29 mouse cellular contexts compared by ENCODE assay signal in the genomic region with DNA sequence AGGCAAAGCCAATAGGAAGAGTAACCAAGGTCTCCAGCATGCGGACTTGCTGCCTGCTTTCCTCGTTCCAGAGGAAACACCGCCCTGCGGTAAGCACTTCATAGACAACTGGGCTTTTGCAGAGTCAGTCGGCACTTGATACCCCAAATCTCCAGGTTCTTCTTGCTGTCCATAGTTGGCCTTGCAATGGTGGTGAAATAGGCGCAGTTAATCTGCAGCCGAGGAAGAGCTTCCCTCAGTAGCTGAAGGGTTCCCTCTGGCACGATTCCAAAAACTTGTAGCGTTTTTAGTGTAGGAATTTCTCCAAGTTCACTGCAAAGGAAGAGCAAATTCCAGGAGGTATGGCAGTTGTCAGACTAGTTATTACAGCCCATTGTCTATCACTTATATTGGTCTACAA. TPM values are rescaled to one million over a fixed set of nuclear protein-coding genes. Genes with fewer than 3 reads are reported as not detected.
DNase-seq lines count a peak whose midpoint lies in the region; ATAC-seq and TF ChIP-seq lines count a peak whose summit lies in the region.
"Had no signal": no experiment of that assay in that cellular context is flagged by ENCODE, and none has a peak within 500 bp of the region (broad histone marks: within the 10 kb centered on the region; RNA-seq: fewer than 3 reads in every experiment).

No protein-coding gene starts in this region.

- H3K4me2 ChIP-seq in hindbrain, postnatal 0 days (ENCODE audit: low read depth, low read length) = no peak overlapping the region
- no peak overlapping the region for H3K4me2 ChIP-seq in lung, postnatal 0 days (replicated peaks; ENCODE audit: low read depth, low read length)
- H3K4me2 ChIP-seq: heart, embryonic 13.5 days; hindbrain, embryonic 15.5 days; limb, embryonic 13.5 days; neural tube, embryonic 15.5 days had no signal

- no peaks in the 10 kb centered on the region for H3K27me3 ChIP-seq in hindbrain, postnatal 0 days (ENCODE audit: insufficient read depth, low read length)
- H3K27me3 ChIP-seq in hindbrain, embryonic 10.5 days (ENCODE audit: insufficient read depth, poor library complexity, severe bottlenecking) = no peaks in the 10 kb centered on the region
- H3K27me3 ChIP-seq in lung, postnatal 0 days (replicated peaks; ENCODE audit: insufficient read depth, low read length) = no peaks in the 10 kb centered on the region
- H3K27me3 ChIP-seq: CH12.LX; heart, embryonic 13.5 days; hindbrain, embryonic 15.5 days; limb, embryonic 13.5 days; neural tube, embryonic 15.5 days had no signal

- no peaks in the 10 kb centered on the region for H3K4me1 ChIP-seq in hindbrain, postnatal 0 days (ENCODE audit: insufficient read depth, low read length)
- H3K4me1 ChIP-seq in hindbrain, embryonic 10.5 days (replicated peaks) = no peaks in the 10 kb centered on the region
- no peaks in the 10 kb centered on the region for H3K4me1 ChIP-seq in lung, postnatal 0 days (ENCODE audit: insufficient read depth, low read depth, low read length)
- H3K4me1 ChIP-seq: hindbrain, embryonic 15.5 days; limb, embryonic 13.5 days; neural tube, embryonic 15.5 days had no signal

- intact Hi-C loops in left cerebral cortex, postnatal 36 days (cut with DNase I) = no loop called here

- 75% methylated on average over 9 of the region's 9 CpGs for WGBS in hindbrain, postnatal 0 days
- WGBS in hindbrain, embryonic 10.5 days = 90% methylated on average over 9 of the region's 9 CpGs
- WGBS in lung, postnatal 0 days = 56% methylated on average over 9 of the region's 9 CpGs

- no peak overlapping the region for H3K9ac ChIP-seq in hindbrain, postnatal 0 days (replicated peaks; ENCODE audit: low read length)
- H3K9ac ChIP-seq in lung, postnatal 0 days (replicated peaks; ENCODE audit: low read depth) = no peak overlapping the region
- H3K9ac ChIP-seq: heart, embryonic 13.5 days; hindbrain, embryonic 15.5 days; limb, embryonic 13.5 days; neural tube, embryonic 15.5 days had no signal

- no peak for ATAC-seq in hindbrain, postnatal 0 days
- no peak for ATAC-seq in lung, postnatal 0 days
- ATAC-seq: activated CD4-positive, CD25-positive, alpha-beta regulatory T cell, adult 4 months; forebrain, embryonic 16.5 days had no signal

- peak; percentile 35 for DNase-seq in adrenal gland, adult 2 months
- no peak for DNase-seq in adrenal gland, adult 8-10 months
- DNase-seq in hindbrain, postnatal 0 days (ENCODE audit: low spot score) = peak; percentile 19
- no peak for DNase-seq in hindbrain, embryonic 10.5 days (ENCODE audit: low spot score)
- peak; percentile 31 for DNase-seq in lung, postnatal 0 days (ENCODE audit: low spot score)
- no peak for DNase-seq in lung, postnatal 14 days
- no peak for DNase-seq in left cerebral cortex, postnatal 36 days (ENCODE audit: low spot score in 2 of 2)
- DNase-seq in embryo, embryonic 11 days = no peak
- DNase-seq: adrenal gland, postnatal 36 days; cerebellum, adult 2 months; cerebellum, postnatal 14 days; gastrocnemius, adult 2 months; heart, adult 2 months; heart, postnatal 10 days; kidney, adult 11 months; kidney, postnatal 14 days; layer of hippocampus, adult 9-11 months; midbrain, embryonic 14.5 days; retina, postnatal 1 day; right cerebral cortex, postnatal 14 days; thymus, postnatal 4 days had no signal

- H3K27ac ChIP-seq in hindbrain, postnatal 0 days = no peak overlapping the region
- no peak overlapping the region for H3K27ac ChIP-seq in hindbrain, embryonic 10.5 days
- no peak overlapping the region for H3K27ac ChIP-seq in lung, postnatal 0 days (ENCODE audit: low read length)
- H3K27ac ChIP-seq: gastrocnemius, adult 2 months; heart, adult 2 months; heart, embryonic 13.5 days; hindbrain, embryonic 15.5 days; limb, embryonic 13.5 days; macrophage; neural tube, embryonic 15.5 days had no signal

- H3K36me3 ChIP-seq in hindbrain, postnatal 0 days (ENCODE audit: insufficient read depth, low read length) = peaks cover 34% of the 10 kb centered on the region; the same call in 1 of the 2 replicates
- H3K36me3 ChIP-seq in hindbrain, embryonic 10.5 days = peaks cover 81% of the 10 kb centered on the region
- no peaks in the 10 kb centered on the region for H3K36me3 ChIP-seq in lung, postnatal 0 days (ENCODE audit: insufficient read depth, low read length)

- no peak overlapping the region for H3K4me3 ChIP-seq in hindbrain, postnatal 0 days (ENCODE audit: low read length)
- no peak overlapping the region for H3K4me3 ChIP-seq in hindbrain, embryonic 10.5 days
- H3K4me3 ChIP-seq in lung, postnatal 0 days (ENCODE audit: low read depth, low read length) = no peak overlapping the region
- H3K4me3 ChIP-seq: gastrocnemius, adult 2 months; heart, adult 2 months; heart, embryonic 13.5 days; hindbrain, embryonic 15.5 days; limb, embryonic 13.5 days; neural tube, embryonic 15.5 days had no signal

- no peak for TF ChIP-seq EP300 in lung, postnatal 0 days (IDR thresholded peaks at IDR 0.05)

- TF ChIP-seq CTCF in hindbrain, postnatal 0 days (IDR thresholded peaks at IDR 0.05; ENCODE audit: low read depth) = no peak
- TF ChIP-seq CTCF in lung, postnatal 0 days (IDR thresholded peaks at IDR 0.05) = no peak

- H3K9me3 ChIP-seq in hindbrain, postnatal 0 days (ENCODE audit: low read length) = no peaks in the 10 kb centered on the region
- no peaks in the 10 kb centered on the region for H3K9me3 ChIP-seq in hindbrain, embryonic 10.5 days
- H3K9me3 ChIP-seq in lung, postnatal 0 days (ENCODE audit: low read length) = no peaks in the 10 kb centered on the region
- H3K9me3 ChIP-seq: heart, embryonic 13.5 days; hindbrain, embryonic 15.5 days; limb, embryonic 13.5 days; neural tube, embryonic 15.5 days had no signal

RNA-seq across cellular contexts. Expression of gene Lmbrd2, which starts 26.8 kb away (rescaled TPM):
- 10 to 100 TPM; 24.8 to 27.5 TPM for total RNA-seq in adrenal gland, adult 2 months (2021)
- 5.1 and 10.0 TPM in 2 replicates for polyA plus RNA-seq in adrenal gland, adult 2 months (2012; rRNA removed)
- 10 to 100 TPM; 26.3 to 35.9 (median 34.2) TPM for total RNA-seq in adrenal gland, adult 8-10 months (2022)
- total RNA-seq in hindbrain, postnatal 0 days (2014; rRNA removed) = 22.0 and 26.6 TPM in 2 replicates
- polyA plus RNA-seq in hindbrain, postnatal 0 days (2015; fragmentation: Nextera tagmentation; extraction: Ambion mirVana) = 4.0 and 4.2 TPM in 2 replicates
- 1.8 and 2.6 TPM in 2 replicates for polyA plus RNA-seq in hindbrain, embryonic 10.5 days (2016; fragmentation: Nextera tagmentation; extraction: Ambion mirVana)
- 2.1 and 2.4 TPM in 2 replicates for polyA plus RNA-seq in lung, postnatal 0 days (2015; fragmentation: Nextera tagmentation; extraction: Ambion mirVana)
- total RNA-seq in left cerebral cortex, postnatal 36 days (2021) = 10 to 100 TPM; 61.1 to 68.9 TPM

RNA-seq across cellular contexts. Expression of gene Skp2, which starts 41.7 kb away (rescaled TPM):
- 1 to 10 TPM; 2.3 to 3.2 TPM for total RNA-seq in adrenal gland, adult 2 months (2021)
- polyA plus RNA-seq in adrenal gland, adult 2 months (2012; rRNA removed) = 0.57 and 0.89 TPM in 2 replicates
- total RNA-seq in adrenal gland, adult 8-10 months (2022) = 1 to 10 TPM; 3.1 to 4.3 (median 3.6) TPM
- total RNA-seq in hindbrain, postnatal 0 days (2014; rRNA removed) = 10.8 and 16.1 TPM in 2 replicates
- polyA plus RNA-seq in hindbrain, postnatal 0 days (2015; fragmentation: Nextera tagmentation; extraction: Ambion mirVana) = 9.3 and 12.2 TPM in 2 replicates
- 85.2 and 108 TPM in 2 replicates for polyA plus RNA-seq in hindbrain, embryonic 10.5 days (2016; fragmentation: Nextera tagmentation; extraction: Ambion mirVana)
- polyA plus RNA-seq in lung, postnatal 0 days (2015; fragmentation: Nextera tagmentation; extraction: Ambion mirVana) = 5.0 and 5.7 TPM in 2 replicates
- total RNA-seq in left cerebral cortex, postnatal 36 days (2021) = 1 to 10 TPM; 4.3 to 6.1 TPM

RNA-seq across cellular contexts. Expression of gene Nadk2, which starts 42.5 kb away (rescaled TPM):
- total RNA-seq in adrenal gland, adult 2 months (2021) = 10 to 100 TPM; 56.3 to 57.9 TPM
- 13.7 and 17.3 TPM in 2 replicates for polyA plus RNA-seq in adrenal gland, adult 2 months (2012; rRNA removed)
- 10 to 100 TPM; 66.3 to 80.1 (median 74.6) TPM for total RNA-seq in adrenal gland, adult 8-10 months (2022)
- total RNA-seq in hindbrain, postnatal 0 days (2014; rRNA removed) = 24.7 and 28.4 TPM in 2 replicates
- polyA plus RNA-seq in hindbrain, postnatal 0 days (2015; fragmentation: Nextera tagmentation; extraction: Ambion mirVana) = 32.4 and 36.2 TPM in 2 replicates
- polyA plus RNA-seq in hindbrain, embryonic 10.5 days (2016; fragmentation: Nextera tagmentation; extraction: Ambion mirVana) = 26.8 and 31.0 TPM in 2 replicates
- polyA plus RNA-seq in lung, postnatal 0 days (2015; fragmentation: Nextera tagmentation; extraction: Ambion mirVana) = 20.0 and 21.9 TPM in 2 replicates
- 10 to 100 TPM; 47.6 to 48.2 TPM for total RNA-seq in left cerebral cortex, postnatal 36 days (2021)

Comparison
In these comparisons a context has a peak if more than half of its experiments do, and no peak if none do; other contexts are left out.
1. DNase-seq: peak in adrenal gland, adult 2 months (single experiment), hindbrain, postnatal 0 days (single experiment) and lung, postnatal 0 days (single experiment); none in adrenal gland, adult 8-10 months (single experiment), hindbrain, embryonic 10.5 days (single experiment), lung, postnatal 14 days (single experiment), left cerebral cortex, postnatal 36 days (0 of 2) and embryo, embryonic 11 days (single experiment).